Mouse (Mus musculus) cerebellum, postnatal 4 days (tissue): Measurements from ENCODE around the gene Gm8871.
"Not testable (repeated sequence)": the region's sequence is repeated elsewhere in the genome, so short reads cannot be mapped to it uniquely, and the experiment has no call there.

Source experiments
- DNase-seq, 2 experiments: peaks; one replicate each; pipeline ENCODE4 v3.0.0; 2022; ENCODE audit warnings: low spot score in 2 of 2, mixed read lengths in 1 of 2

Gm8871 gene

GRCm38 (mm10) chr5:10947505-10947904 lies at the start of gene Gm8871, which contains the start of gene Gm8857:
Gene Gm8871, plus strand, starts transcription at chr5:10947805.
Gene Gm8857, plus strand, starts transcription at chr5:10947807.
- not testable (repeated sequence) for DNase-seq

GRCm38 (mm10) chr5:10953512-10953911 lies 5.9 kb downstream of the Gm8871 start:
- DNase-seq, result not testable (repeated sequence)

- not testable (repeated sequence) for DNase-seq
These were observed 10.5 kb downstream of the Gm8871 start for GRCm38 (mm10) chr5:10958057-10958456.
